Mouse (Mus musculus) erythroblast, embryonic 14.5 days (primary cell): ENCODE results near the gene Slc7a5. TPM values are rescaled to one million over a fixed set of nuclear protein-coding genes. Genes with fewer than 3 reads are reported as not detected.

ENCODE experiments used
- H3K27me3 ChIP-seq: 2 replicates; pipeline ENCODE4 v1.6.1; 2012; ENCODE audit warnings: inconsistent platforms; ENCODE audit not compliant: control insufficient read depth
- H3K36me3 ChIP-seq: 2 replicates; pipeline ENCODE4 v1.6.1; 2012; ENCODE audit warnings: mild to moderate bottlenecking, inconsistent platforms; ENCODE audit not compliant: control insufficient read depth
- H3K4me1 ChIP-seq: 2 replicates; pipeline ENCODE4 v1.6.1; 2012; ENCODE audit warnings: inconsistent platforms; ENCODE audit not compliant: control insufficient read depth
- H3K4me3 ChIP-seq: replicated peaks from 2 replicates; pipeline ENCODE3; 2012; ENCODE audit warnings: moderate library complexity, mild to moderate bottlenecking, inconsistent platforms
- H3K9me3 ChIP-seq: 2 replicates; pipeline ENCODE4 v1.6.1; 2012; ENCODE audit warnings: low read length, inconsistent platforms, mixed read lengths; ENCODE audit not compliant: control insufficient read depth
- GATA1 ChIP-seq: IDR thresholded peaks from 2 replicates; pipeline ENCODE4 v1.6.1; 2012; ENCODE audit warnings: low read length, inconsistent platforms, mixed read lengths
- TAL1 ChIP-seq: IDR thresholded peaks from 3 replicates; pipeline ENCODE4 v1.6.1; 2012; ENCODE audit warnings: low read length, inconsistent platforms, mixed read lengths
- polyA plus RNA-seq: library from polyadenylated mRNA; stranded (reverse); fragments of >175 nt; gene quantifications from 2 replicates; pipeline ENCODE4 v1.2.3, GENCODE M21; 2012

Gene Slc7a5
- polyA plus RNA-seq, 1 experiment, result 12.4 TPM

DNA sequence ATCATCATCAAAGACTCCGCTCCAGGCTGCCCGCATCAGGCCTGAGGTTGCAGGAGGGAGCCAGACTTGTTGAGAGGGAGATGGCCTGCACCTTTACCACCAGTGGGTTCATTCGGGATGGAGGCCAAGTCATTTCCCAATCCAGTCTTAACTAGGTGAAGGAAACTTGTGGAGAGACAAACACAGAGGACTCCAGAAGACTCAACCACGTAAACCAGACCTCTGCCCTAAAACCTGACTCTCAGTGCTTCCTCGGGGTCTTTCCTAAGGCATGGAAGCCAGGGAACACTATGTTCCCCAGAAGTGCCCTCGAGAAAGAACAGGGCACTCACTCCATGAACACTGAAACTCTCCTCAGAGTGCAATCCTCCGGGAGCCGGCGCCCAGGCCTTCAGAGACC, 2.5 kb downstream of the Slc7a5 start:
- TF ChIP-seq TAL1, result no peak
- TF ChIP-seq GATA1, result no peak
- Histone ChIP-seq H3K36me3 (peaks cover 64% of the 10 kb centered on the region), H3K4me3 (peak overlapping the region; percentile 100), H3K4me1 (peaks cover 87% of the 10 kb centered on the region), H3K9me3 (no peaks in the 10 kb centered on the region), H3K27me3 (no peaks in the 10 kb centered on the region)

DNA sequence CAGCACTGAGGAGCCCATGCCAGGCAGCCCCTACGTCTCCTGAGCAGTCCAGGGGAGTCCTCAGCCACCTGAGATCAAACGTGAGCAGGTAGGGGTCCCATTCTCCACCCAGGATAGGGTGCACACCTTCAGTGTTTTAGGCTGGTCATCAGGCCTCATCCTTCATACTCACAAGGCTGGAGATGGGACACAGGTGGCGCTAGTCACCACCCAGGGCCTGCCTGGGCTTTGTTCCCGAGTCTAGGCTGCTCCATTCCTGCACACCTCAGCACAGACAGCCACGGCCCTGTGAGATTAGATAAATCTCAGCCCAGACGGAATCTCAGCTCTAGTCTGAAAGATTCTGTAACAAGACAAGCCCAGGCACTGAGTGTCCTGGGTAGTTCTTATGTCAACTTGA, 3.5 kb downstream of the Slc7a5 start:
- H3K9me3 ChIP-seq, result no peaks in the 10 kb centered on the region
- H3K4me1 ChIP-seq, result peaks cover 87% of the 10 kb centered on the region
- peaks cover 70% of the 10 kb centered on the region for H3K36me3 ChIP-seq
- TF ChIP-seq GATA1, result no peak
- no peak for TF ChIP-seq TAL1
- H3K27me3 ChIP-seq, result no peaks in the 10 kb centered on the region
- H3K4me3 ChIP-seq, result peak overlapping the region; percentile 100

DNA sequence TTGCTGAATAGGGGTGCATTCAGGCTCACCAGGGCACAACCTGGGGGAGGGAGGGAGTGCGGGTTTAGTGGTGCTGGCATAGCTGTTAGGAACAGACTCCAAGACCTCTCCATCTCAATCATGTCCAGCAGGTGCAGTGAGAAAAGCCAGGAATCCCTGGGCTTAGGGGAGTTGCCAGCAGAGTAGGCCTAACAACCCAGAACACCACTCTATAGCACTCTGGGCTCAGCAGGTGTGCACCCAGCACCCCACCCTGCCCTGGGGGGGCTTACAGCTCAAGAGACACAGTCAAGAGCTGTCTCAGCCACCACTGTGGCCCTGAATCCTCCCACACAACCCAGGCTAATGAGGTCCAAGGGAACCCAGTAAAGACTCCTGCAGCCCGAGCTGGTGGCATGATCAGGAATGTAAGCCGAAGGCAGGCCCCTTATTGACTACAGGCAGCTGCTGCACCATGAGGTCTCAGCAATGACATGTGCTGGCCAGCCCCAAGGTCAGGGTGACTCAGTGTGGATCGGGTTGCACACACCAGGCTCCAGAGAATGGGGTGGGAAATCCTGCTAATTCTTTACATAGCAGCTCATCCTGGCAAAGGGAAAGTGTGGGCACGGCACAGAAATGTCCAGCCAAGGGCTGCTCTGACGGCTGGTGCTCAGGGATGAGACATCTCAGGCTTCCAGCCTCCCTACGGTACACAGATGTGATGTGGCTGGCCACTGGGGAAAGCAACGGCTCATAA, 5.8 kb downstream of the Slc7a5 start:
- H3K4me3 ChIP-seq, result peak overlapping the region; percentile 37
- H3K27me3 ChIP-seq, result no peaks in the 10 kb centered on the region
- H3K4me1 ChIP-seq, result peaks cover 94% of the 10 kb centered on the region
- TF ChIP-seq GATA1, result no peak
- TF ChIP-seq TAL1, result no peak
- H3K36me3 ChIP-seq, result peaks cover 89% of the 10 kb centered on the region
- no peaks in the 10 kb centered on the region for H3K9me3 ChIP-seq

GRCm38 (mm10) chr8:121899180-121900044, 8.1 kb downstream of the Slc7a5 start:
- peak; percentile 95 for TF ChIP-seq GATA1
- peak; percentile 99 for TF ChIP-seq TAL1
- Histone ChIP-seq H3K27me3 (no peaks in the 10 kb centered on the region), H3K4me1 (peaks cover 99% of the 10 kb centered on the region), H3K36me3 (peaks cover 92% of the 10 kb centered on the region), H3K4me3 (peak overlapping the region; percentile 65), H3K9me3 (no peaks in the 10 kb centered on the region)

DNA sequence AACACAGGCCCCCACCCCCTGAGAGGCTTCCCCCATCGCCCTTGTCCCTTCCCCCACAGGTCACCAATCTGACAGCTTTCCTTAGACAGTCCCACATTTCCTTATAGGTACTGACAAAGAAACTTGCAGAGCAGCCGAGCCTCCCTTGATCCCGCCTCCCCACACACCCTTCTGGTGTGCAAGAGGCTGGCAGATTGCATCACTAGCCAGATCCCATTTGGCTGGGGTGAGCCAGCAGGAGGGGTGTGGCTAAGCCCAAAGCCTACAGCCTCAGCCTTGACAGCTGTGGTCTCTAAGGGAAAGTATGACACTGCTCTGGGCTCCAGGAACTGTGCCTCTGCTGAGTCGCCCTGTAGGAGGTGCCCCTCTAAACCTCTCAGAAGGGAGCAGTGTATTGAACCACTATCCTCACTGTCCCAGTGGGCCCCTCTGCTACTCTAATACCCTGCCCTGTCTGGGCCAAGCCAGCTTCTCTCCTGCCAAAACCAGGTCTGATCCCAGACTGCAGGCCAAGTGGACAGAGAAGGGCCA, 9.0 kb downstream of the Slc7a5 start:
- Histone ChIP-seq H3K4me1 (peaks cover 93% of the 10 kb centered on the region), H3K36me3 (peaks cover 92% of the 10 kb centered on the region), H3K9me3 (no peaks in the 10 kb centered on the region), H3K4me3 (peak overlapping the region; percentile 65), H3K27me3 (no peaks in the 10 kb centered on the region)
- peak; percentile 40; the same call in 1 of the 2 replicates for TF ChIP-seq GATA1
- peak; percentile 46; the same call in 2 of the 3 replicates for TF ChIP-seq TAL1

- Histone ChIP-seq H3K4me3 (peak overlapping the region; percentile 65), H3K36me3 (peaks cover 92% of the 10 kb centered on the region), H3K27me3 (no peaks in the 10 kb centered on the region), H3K9me3 (no peaks in the 10 kb centered on the region), H3K4me1 (peaks cover 91% of the 10 kb centered on the region)
- no peak for TF ChIP-seq TAL1
- no peak for TF ChIP-seq GATA1
Observed at GRCm38 (mm10) chr8:121897871-121898381, 9.6 kb downstream of the Slc7a5 start.

DNA sequence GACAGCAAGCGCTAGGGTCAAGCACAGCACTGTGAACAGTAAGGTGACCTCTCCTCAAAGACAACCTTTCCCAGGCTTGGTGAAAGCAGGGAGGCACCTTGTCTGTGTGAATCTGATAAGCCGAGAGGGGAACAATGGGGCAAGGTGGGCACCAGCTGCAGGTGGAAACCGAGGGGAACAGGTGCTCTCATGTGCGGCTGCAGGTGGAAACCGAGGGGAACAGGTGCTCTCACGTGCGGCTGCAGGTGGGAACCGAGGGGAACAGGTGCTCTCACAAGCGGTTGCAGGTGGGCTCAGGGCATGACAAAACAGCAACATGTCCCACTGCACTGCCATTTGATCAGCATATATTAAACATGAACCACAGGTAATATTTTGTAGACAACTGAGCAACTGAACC, 10.3 kb downstream of the Slc7a5 start:
- Histone ChIP-seq H3K36me3 (peaks cover 92% of the 10 kb centered on the region), H3K9me3 (no peaks in the 10 kb centered on the region), H3K27me3 (no peaks in the 10 kb centered on the region), H3K4me1 (peaks cover 84% of the 10 kb centered on the region), H3K4me3 (peak overlapping the region; percentile 65)
- TF ChIP-seq GATA1 (no peak), TAL1 (no peak)

DNA sequence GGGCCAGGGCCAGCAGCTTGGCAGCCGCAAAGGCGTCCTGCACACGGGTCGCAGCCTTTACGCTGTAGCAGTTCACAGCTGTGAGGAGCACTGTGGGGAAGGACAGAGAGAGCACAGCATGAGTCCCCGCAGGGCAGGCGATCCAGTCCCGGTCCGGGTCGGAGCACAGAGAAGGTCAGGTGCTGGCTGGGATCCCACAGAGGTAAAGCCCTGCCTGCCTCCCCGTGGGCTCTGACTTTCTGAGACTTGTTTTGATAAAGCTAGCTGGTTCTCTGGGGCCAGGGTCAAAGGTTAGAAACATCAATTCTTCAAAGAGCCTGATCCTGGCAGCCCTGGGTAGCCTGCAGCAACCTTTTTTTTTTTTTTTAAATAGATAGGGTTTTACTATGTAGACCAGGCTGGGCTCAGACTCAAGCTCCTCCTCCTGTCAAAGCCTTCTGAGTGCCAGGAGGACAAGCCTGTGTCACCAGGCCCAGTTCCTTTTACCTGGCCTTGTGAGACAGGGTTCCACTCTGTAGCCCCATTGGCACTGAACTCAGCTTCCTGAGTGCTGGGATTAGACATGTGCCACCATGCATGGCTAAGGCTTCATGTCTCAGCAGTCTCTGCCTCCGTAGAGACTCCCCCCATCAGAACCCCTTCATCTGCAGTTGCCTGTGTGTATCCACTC, 10.9 kb downstream of the Slc7a5 start:
- Histone ChIP-seq H3K9me3 (no peaks in the 10 kb centered on the region), H3K27me3 (no peaks in the 10 kb centered on the region), H3K4me3 (no peak overlapping the region), H3K4me1 (peaks cover 79% of the 10 kb centered on the region), H3K36me3 (peaks cover 92% of the 10 kb centered on the region)
- TF ChIP-seq TAL1 (no peak), GATA1 (no peak)
